Mouse (Mus musculus): ENCODE measurements around the gene Kpna7.
A peak's percentile ranks its signal among the peaks of the same experiment; 100 is the strongest.
"Not testable (repeated sequence)": the region's sequence is repeated elsewhere in the genome, so short reads cannot be mapped to it uniquely, and the experiment has no call there.

Kpna7 gene

GRCm38 (mm10) chr5:145083632-145084451, at the start of gene Kpna7, which contains the start of gene Arpc1a:
Gene Kpna7 (minus strand): TSS chr5:145084030.
Gene Arpc1a (plus strand): TSS chr5:145083830.
- peak; percentile 81 to 90 for DNase-seq (ENCODE audit: low spot score in 2 of 2)

GRCm38 (mm10) chr5:145133275-145133674, 49.4 kb upstream of the Kpna7 start:
- DNase-seq (ENCODE audit: low spot score in 2 of 2), result not testable (repeated sequence)

DNA sequence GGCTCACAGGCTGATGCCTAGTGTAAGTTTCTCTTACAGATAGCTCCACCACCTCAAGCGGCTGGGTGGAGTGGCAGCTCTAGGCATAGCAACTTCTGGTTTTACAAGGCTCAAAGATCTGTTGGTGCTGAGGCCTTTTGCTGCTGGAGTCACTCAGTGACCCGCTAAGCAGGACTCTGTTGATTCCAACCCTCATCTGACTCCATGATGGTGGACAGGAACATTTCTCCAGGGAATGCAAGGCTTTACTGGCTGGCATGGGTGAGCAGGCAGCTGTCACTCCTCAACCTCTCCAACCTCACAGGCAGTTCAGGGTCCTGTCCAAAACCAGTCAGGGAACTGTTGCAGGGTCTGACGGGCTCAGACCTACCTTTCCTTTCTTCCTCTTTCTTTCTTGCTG, 47.2 kb upstream of the Kpna7 start:
- no peak for DNase-seq (ENCODE audit: low spot score in 2 of 2)

DNA sequence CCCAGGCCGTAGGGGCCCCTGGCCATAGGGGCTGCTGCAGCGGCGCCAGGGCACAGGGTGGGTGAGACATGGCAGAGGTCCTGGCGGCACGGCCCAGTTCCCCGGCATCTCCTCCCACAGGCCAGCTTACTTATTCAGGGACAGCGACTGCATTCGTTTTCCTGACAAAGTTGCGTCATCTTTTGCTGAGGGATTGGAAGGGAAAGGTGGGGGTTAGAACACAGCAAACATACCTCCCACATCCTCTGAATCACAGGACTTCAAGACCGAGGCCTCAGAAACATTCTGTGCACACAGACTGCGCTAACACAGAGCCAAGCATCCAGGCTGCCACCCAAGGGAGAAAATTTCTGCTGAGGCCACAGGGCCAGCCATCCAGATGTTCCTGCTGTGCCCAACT, 46.4 kb upstream of the Kpna7 start:
- no peak for DNase-seq (ENCODE audit: low spot score in 2 of 2)

DNA sequence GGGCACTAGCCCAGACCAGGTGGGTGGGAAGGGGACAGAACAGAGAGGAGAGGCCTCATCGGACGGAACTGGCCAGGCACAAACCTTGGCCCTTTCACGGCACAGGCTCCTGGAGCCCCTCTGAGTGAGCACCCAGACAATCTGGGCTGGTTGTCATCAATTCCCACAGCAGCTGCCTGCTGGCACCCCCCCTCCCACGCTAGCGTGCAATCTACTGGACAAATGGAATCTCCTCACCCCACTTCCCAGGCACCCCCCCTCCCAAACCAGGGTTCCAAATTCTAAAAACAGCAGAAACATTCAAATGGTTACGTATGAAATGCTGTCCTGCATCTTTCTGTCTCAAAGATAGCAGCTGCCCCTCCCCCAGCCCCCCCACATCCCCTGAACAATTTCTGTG, 45.9 kb upstream of the Kpna7 start:
- DNase-seq (ENCODE audit: low spot score in 2 of 2), result not testable (repeated sequence)

DNA sequence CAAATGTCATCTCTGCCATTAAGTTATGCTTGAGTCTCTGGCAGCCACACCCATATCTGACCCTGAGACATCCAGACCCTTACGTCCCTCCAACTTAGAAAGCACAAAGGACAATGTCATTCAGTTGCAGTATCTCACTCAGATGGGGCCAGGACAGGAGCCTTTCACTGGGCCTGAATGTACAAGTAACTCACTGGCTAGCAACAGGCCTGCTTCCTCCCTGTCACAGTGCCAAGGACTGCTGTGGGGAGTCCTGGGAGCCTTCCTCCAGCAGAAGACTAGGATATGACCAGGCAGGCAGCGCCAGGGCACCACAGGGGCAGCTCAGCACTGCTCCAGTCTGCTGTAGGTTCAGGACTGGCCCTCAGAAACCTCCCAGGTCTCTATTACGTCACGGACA, 45.3 kb upstream of the Kpna7 start:
- no peak for DNase-seq (ENCODE audit: low spot score in 2 of 2)

- DNase-seq (ENCODE audit: low spot score in 2 of 2), result no peak
These were observed 42.8 kb upstream of the Kpna7 start for GRCm38 (mm10) chr5:145126580-145126979.

DNA sequence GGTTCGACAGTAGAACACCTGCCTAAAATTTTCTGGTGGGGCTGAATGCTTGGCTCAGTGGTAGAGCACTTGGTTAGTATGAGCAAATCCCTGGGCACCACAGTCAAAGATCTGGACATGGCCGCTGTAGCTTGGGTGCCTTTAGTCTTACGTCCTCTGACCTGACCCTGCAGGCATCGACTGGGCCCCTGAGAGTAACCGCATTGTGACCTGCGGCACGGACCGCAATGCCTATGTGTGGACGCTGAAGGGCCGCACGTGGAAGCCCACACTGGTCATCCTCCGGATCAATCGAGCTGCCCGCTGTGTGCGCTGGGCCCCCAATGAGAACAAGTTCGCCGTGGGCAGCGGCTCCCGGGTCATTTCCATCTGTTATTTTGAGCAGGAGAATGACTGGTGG, 39.6 kb upstream of the Kpna7 start:
- DNase-seq (ENCODE audit: low spot score in 2 of 2), result no peak

DNA sequence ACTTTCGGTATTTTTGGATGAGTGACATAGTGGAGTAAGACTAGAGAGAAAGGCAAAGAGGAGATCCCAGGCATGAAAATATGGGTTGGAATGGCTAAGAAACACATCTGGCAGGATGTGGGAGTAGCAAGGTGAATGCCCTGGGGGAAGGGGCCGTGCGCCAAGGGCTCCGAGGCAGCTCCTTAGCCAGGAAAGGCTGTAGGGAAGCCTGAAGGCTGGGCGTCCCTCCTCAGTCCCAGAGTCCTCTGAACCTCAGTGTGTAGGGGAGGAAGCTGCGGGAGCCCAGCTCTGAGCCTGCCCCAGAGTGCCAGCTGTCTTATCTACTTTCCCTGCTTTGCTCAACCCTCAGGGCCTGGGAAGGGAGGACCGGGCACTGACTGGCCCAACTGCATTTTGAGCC, 37.1 kb upstream of the Kpna7 start:
- no peak for DNase-seq (ENCODE audit: low spot score in 2 of 2)

GRCm38 (mm10) chr5:145119385-145119784, 35.6 kb upstream of the Kpna7 start:
- no peak for DNase-seq (ENCODE audit: low spot score in 2 of 2)

- DNase-seq (ENCODE audit: low spot score in 2 of 2), result no peak
These were observed 34.6 kb upstream of the Kpna7 start for GRCm38 (mm10) chr5:145118461-145118860.

DNA sequence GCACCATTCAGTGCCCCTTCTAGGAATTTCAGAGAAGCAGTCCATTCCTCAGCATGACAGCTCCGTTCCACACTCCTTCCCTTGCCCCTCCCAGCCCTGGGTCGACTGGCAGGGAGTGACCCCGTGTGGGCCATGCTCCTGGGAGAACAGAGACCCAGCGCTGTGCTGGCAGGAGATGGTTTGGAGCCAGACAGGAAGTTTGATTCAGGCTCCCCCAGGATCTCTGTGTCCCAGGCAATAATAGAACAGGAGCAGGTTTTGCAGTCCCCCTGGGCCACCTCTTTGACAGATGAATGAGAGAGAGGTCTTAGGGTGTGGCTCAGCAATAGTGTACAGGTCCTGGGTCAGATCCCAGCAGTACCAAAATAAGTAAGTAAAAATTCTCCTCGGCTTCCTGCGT, 34.2 kb upstream of the Kpna7 start:
- no peak for DNase-seq (ENCODE audit: low spot score in 2 of 2)

DNA sequence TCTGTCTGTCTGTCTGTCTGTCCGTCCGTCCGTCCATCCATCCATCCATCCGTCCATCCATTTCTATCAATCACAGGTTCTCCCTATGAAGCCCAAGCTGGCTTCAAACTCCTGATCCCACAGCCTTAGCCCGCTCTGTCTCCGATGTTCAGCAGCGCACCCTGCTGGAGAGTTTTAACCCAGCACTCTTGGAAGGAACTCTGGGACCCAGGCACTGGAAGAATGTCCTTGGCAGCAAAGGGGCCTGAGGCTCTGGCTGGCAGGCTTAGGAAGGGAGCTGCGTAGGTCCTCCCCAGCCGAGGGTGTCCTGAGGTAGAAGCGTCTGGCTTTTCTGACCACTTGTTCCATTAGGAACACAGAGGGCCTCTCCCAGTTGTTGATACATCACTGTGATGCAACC, 33.1 kb upstream of the Kpna7 start:
- DNase-seq (ENCODE audit: low spot score in 2 of 2), result peak; percentile 37 to 46

DNA sequence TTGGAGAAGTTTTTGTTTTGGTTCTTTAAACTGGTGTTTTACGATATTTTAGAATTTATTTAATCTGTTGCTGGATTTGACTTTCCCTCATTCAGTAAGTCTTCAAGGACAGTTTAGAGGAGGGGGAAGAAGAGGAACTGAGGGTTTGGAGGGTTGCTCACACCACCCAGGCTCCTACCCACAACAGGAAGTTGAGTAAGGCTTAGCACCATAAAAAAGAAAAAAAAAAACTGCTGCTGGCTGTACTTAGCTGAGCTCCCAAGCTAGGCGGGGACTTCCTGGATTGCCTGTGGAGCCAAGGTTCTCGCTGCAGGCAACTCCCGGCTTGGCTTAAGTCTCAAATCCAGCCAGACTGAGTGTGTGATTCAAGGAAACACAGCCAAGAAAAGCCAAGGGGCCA, 32.5 kb upstream of the Kpna7 start:
- DNase-seq (ENCODE audit: low spot score in 2 of 2), result peak in 1 of 2 experiments; percentile 72

- no peak for DNase-seq (ENCODE audit: low spot score in 2 of 2)
These were observed 31.9 kb upstream of the Kpna7 start for GRCm38 (mm10) chr5:145115736-145116135.

- peak; percentile 67 to 71 for DNase-seq (ENCODE audit: low spot score in 2 of 2)
These were observed 31.0 kb upstream of the Kpna7 start for GRCm38 (mm10) chr5:145114606-145115473.

DNA sequence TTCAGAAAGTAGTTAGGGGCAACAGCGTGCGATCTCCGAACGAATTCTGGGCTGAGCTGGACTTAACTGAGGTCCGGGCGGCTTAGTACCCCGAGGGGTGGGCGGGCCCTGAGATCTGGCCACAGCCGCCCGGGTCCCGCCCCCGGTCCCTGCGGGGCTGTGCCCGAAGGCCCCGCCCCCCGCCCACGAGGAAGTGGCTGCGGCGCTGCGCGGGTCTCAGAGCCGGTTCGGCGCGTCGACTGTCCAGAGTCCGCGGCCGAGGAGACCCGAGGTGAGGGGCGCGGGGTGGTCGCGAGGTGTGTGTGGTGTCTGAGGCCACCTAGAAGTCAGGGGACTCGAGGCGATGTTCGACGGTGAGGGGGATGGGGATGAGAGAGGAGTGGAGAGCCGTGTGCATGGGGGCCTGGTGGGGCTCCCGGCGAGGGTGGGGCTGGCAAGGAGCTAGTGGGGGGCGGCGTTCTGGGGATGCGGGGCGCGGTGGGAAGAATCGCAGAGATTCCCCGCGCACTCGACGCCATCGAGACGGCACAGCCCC, 30.3 kb upstream of the Kpna7 start, which contains the start of gene Arpc1b:
Arpc1b (plus strand) TSS at position 145 of the 535 bp plus-strand sequence.
- peak; percentile 59 to 70 for DNase-seq (ENCODE audit: low spot score in 2 of 2)

DNA sequence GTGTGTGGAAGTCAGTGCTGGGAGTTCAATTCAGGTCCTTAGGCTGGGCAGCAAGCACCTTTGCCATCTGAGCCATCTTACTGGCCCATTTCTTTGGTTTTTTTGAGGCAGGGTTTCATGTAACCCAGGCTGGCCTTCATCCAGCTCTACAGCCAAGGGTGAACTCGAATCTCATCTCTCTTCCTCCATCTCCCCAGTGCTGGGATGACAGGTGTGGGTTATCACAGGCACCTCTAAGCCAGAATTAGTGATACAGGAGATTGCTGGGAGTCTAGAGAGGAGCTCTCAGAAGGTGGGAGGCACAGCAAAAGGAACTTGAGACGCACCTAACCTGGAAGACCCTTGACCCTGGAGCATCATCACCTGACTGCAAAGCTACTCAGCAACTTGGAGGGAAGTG, 29.6 kb upstream of the Kpna7 start:
- no peak for DNase-seq (ENCODE audit: low spot score in 2 of 2)

GRCm38 (mm10) chr5:145112566-145112965, 28.7 kb upstream of the Kpna7 start:
- DNase-seq (ENCODE audit: low spot score in 2 of 2), result no peak

DNA sequence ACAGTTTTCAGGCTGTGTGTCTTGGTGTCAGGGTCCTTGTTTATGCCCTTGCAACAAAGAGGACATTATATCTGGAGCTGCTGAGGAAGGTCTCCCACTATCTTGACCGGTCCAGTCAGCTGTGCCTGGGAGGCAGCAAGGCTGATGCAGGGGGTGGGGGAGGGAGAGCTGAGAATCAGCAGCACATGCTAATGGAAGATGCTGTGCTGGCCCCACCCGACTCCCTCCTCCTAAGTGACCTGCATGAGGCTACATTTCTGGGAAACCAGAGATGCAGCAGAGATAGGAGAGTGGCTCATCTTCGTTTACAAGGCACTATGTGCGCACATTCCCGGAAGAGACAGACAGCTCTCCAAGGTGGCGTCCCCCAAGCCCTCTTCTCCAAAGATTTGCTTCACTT, 26.6 kb upstream of the Kpna7 start:
- no peak for DNase-seq (ENCODE audit: low spot score in 2 of 2)

DNA sequence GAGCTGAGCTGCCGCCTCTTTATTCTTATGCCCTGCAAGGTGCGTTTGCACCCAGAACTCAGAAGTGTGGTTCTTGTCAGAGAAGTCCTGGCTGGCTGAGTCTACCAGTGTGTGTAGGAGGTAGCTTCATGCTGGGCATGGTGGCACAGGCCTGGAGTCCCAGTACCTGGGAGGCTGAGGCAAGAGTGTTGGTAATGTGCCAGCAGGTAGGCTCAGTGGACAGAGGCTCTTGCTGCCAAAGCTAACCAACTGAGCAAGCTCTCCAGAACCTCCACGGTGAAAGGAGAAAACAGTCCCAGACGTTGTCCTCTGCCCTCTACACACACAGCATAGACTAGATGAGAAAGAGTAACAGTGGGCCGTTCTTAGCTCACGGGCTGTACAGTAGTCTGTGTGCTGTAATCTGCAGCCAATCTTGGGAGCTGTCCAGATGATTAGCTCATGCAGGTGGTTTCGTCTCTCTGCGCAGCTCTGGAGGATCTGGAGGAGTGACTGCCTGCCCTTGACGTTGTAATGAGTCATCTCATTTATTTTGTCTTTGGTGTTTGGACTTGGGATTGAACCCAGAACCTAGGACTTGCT, 22.0 kb upstream of the Kpna7 start:
- no peak for DNase-seq (ENCODE audit: low spot score in 2 of 2)

- DNase-seq (ENCODE audit: low spot score in 2 of 2), result no peak
These were observed 20.5 kb upstream of the Kpna7 start for GRCm38 (mm10) chr5:145104328-145104727.
